Mouse (Mus musculus) erythroid progenitor cell, adult 5-6 weeks (primary cell): ENCODE measurements around the gene C330007P06Rik. TPM values are rescaled to one million over a fixed set of nuclear protein-coding genes. Genes with fewer than 3 reads are reported as not detected.
"Not testable (repeated sequence)": the region's sequence is repeated elsewhere in the genome, so short reads cannot be mapped to it uniquely, and the experiment has no call there.

Experiments
- ATAC-seq: replicated peaks from 2 replicates; pipeline ENCODE4 v1.8.0; 2016; ENCODE audit warnings: moderate number of reproducible peaks, mild to moderate bottlenecking, moderate TSS enrichment, inconsistent platforms; ENCODE audit not compliant: poor library complexity, low FRiP score, severe bottlenecking
- total RNA-seq, 2 experiments: library from RNA; stranded (forward) in 1 of 2; stranded (reverse) in 1 of 2; fragments of 150-400 nt in 1 of 2; fragments of 186-747, 209-891 nt in 1 of 2; gene quantifications; 2 replicates each; pipeline versions ENCODE4 v1.2.3 to v1.2.4; 2015 to 2017; ENCODE audit warnings: low replicate concordance in 2 of 2

Gene C330007P06Rik
- total RNA-seq (2015; ENCODE audit: low replicate concordance) (12.3 and 31.4 TPM in 2 replicates), total RNA-seq (2017; ENCODE audit: low replicate concordance) (28.6 and 39.3 TPM in 2 replicates)

DNA sequence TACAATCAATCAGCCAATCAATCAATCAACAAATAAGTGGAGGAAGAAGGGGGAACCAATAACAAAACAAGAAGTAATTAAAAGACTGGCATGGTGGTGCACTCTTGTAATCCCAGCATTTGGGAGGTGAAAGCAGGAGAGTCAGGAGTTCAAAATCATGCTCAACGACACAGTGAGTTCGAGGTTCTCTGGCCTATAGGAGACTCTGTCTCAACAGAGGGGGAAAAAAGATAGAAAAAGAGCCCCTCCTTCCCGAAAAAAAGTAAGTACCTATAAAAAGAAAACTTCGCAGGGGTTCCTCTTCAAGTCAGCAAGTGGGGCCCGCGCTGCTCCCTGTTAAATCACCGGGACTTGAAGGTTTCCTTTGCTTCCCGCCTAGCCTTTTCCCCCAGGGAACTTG lies at the start of gene C330007P06Rik, which contains the start of gene Ube2a:
TSS of gene C330007P06Rik (minus strand) at position 347 of the 400 bp plus-strand sequence.
TSS of gene Ube2a (plus strand) at position 136 of the 400 bp plus-strand sequence.
- no peak; the same call in 1 of the 2 replicates for ATAC-seq

GRCm38 (mm10) chrX:36921346-36921745 lies 47.4 kb upstream of the C330007P06Rik start:
- ATAC-seq, result no peak

- ATAC-seq, result no peak
Measured at GRCm38 (mm10) chrX:36917749-36918148, 43.8 kb upstream of the C330007P06Rik start.

GRCm38 (mm10) chrX:36911343-36911742 lies 37.4 kb upstream of the C330007P06Rik start:
- peak; percentile 67; the same call in 1 of the 2 replicates for ATAC-seq

GRCm38 (mm10) chrX:36906539-36906938 lies 32.6 kb upstream of the C330007P06Rik start:
- no peak for ATAC-seq

GRCm38 (mm10) chrX:36903115-36903768 lies 29.3 kb upstream of the C330007P06Rik start:
- ATAC-seq, result peak; percentile 98

GRCm38 (mm10) chrX:36902321-36903114 lies 28.6 kb upstream of the C330007P06Rik start, which contains the start of gene Nkrf:
Nkrf (minus strand) TSS chrX:36902899.
- ATAC-seq, result peak; percentile 56; the same call in 1 of the 2 replicates

GRCm38 (mm10) chrX:36901655-36902054 lies 27.7 kb upstream of the C330007P06Rik start:
- no peak for ATAC-seq

GRCm38 (mm10) chrX:36898931-36899330 lies 25.0 kb upstream of the C330007P06Rik start:
- not testable (repeated sequence) for ATAC-seq

GRCm38 (mm10) chrX:36884719-36885118 lies 10.8 kb upstream of the C330007P06Rik start:
- peak; percentile 57; the same call in 1 of the 2 replicates for ATAC-seq

GRCm38 (mm10) chrX:36874704-36875128 lies 805 bp upstream of the C330007P06Rik start:
- peak; percentile 60 for ATAC-seq

DNA sequence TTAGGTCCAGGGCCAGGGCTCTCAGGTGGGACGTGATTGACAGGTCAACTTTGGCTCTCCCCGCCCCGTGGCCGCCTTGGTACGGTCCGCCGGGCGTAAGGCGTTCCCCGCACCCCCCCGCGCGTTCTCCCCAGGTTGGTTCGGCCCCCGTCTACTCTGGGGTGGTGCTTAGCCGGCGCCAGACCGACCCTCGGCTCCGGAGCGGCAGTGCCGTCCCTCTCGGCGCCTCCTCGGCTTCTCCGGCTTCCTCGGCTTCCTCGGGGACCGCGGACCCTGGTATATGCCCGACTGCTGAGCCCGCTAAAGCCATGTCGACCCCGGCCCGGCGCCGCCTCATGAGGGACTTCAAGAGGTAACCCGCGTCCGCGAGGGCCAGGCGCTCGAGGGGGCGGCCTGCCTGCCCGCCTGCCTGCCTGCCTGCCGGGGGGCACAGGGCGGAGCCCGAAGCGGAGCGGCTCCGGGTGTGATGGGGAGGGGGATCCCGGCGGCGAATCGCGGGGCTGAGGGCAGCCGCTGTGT lies 326 bp upstream of the C330007P06Rik start:
- peak; percentile 98 for ATAC-seq

DNA sequence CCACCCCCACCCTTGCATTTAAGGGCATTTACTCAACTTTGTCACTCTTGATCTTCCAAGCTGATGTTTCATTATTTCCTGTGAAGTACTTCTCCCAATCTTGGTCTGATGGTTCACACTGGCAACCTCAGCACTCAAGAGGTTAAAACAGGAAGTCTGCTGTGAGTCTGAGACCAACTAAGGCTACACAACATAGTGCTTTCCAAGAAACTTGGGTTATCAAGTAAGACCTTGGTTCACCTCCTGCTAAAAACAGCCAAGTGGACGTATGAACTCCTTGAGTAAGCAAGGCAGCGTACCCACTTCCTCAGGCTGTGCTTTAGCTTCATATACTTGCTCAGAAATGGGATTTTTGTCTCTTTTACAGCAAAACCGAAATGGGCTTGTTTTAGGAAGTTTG lies 3.5 kb downstream of the C330007P06Rik start:
- ATAC-seq, result no peak

- ATAC-seq, result no peak
Measured at GRCm38 (mm10) chrX:36864609-36865328, 9.1 kb downstream of the C330007P06Rik start.

DNA sequence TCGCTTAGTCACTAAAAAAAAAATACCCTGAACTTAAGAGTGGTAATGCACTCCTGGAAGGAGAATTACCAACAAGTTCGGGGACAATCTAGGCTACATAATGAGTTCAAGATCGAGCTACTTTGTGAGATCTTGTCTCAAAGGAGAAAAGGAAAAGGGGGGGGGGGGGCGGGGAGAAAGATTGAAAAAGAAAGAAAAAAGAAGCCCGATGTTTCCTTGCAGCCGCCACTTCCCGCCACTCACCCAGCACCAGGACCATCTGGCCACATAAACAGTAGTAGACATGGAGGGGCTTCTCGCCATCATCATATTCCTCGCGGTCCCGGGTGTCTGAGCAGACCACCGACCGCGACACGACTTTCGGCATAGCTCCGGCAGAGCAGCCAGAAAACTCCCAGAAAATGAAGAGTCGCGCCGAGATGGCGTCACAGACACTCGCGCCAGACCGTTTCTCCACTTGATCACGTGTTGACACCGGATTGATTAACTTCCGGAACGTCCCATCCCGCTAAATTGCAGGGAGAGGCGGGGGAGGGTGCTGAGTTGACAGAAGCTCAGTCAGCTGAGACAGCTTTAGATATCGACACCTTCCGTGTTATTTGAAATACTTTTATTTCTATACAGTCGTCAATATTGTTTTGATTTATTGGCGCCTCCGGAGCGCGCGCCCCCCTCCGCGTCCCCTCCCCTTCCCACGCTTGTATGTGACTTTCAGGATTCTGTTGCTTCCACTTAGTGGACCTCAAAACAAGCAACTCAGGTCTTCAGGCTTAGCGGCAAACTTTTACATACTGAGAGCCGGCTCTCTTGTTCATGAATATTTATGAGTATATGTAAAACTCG lies 9.9 kb downstream of the C330007P06Rik start:
- peak; percentile 100 for ATAC-seq

- no peak for ATAC-seq
Measured at GRCm38 (mm10) chrX:36852631-36853030, 21.3 kb downstream of the C330007P06Rik start.

GRCm38 (mm10) chrX:36847152-36847551 lies 26.8 kb downstream of the C330007P06Rik start:
- no peak for ATAC-seq

DNA sequence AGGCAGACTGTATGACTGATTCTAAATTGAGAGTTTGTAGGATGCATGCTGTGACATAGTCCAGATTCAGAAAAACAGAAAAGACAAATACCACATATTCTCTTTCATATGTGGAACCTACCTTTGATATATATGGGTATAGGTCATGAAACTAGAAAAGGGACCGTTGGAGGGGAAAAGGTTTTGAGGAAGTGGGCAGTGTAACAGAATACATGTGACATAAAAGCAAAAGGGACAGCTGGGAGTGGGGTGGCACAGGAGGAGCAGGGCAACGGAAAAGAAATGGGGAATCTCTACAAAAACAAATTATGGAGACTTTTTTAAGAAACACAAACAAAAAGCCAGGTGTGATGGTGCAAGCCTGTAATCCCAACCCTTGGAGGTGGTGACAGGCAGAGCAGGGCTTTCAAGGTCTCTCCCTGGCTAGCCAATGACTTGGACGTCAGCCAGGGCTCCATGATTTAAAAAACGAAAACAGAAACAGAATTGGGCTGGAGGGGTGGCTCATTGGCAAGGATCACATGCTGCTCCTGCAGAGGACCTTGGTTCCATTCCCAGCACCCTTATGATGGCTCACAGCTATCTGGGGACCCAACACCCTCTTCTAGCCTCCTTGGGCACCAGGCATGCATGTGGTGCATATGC lies 30.4 kb downstream of the C330007P06Rik start:
- ATAC-seq, result no peak
